Comparison of ENCODE assay signal across 8 mouse cellular contexts in the genomic region with DNA sequence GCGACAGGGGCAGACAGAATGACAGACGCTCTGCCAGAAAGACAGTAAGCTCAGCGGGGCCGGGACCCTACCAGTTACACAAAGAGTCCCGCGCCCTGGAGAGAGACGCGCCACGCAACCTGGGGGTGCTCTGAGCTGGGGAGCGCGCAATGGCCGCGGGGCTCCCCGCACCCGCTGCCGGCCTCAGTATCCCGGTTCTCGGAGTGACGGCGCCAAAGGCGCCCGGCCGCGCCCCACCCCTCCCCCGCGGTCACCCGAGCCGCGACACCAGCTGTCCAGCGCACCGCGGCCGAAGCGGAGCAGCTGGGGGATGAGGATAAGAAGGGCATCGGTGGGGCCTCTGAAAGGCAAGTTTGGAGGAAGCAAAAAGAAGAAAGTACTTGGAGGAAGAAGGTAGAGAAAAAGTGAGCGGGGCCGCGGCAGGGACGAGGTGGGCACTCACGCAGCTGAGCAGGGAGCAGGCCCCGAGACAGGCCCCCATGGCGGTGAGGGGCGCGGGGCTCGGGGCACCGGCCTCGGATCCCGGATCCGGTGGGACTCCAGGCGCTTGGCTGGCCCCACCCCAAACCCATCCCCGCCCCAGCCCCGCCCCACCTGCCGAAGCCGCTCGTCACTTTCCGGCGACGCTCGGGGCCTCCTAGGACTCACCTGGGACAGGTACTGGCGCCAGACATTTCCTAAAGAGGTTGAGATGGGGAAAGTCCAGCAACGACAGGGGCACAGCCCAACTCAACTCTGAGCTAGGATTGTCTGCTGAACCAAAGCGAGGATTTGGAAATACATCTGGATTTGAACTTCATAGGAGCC. TPM values are rescaled to one million over a fixed set of nuclear protein-coding genes. Genes with fewer than 3 reads are reported as not detected.
DNase-seq lines count a peak whose midpoint lies in the region; ATAC-seq and TF ChIP-seq lines count a peak whose summit lies in the region.

No protein-coding gene starts in this region.

- WGBS in forebrain, embryonic 11.5 days = under 1% methylated on average over 53 of the region's 62 CpGs
- under 1% methylated on average over 62 of the region's 62 CpGs for WGBS in kidney, embryonic 15.5 days

- H3K4me1 ChIP-seq in E14TG2a.4 (replicated peaks; ENCODE audit: low read depth, low read length) = peaks cover 17% of the 10 kb centered on the region
- peaks cover 3% of the 10 kb centered on the region; the same call in 1 of the 2 replicates for H3K4me1 ChIP-seq in forebrain, embryonic 11.5 days (replicated peaks; ENCODE audit: control insufficient read depth, insufficient read depth, low read length)
- peaks cover 27% of the 10 kb centered on the region for H3K4me1 ChIP-seq in kidney, embryonic 15.5 days

- no peaks in the 10 kb centered on the region for H3K36me3 ChIP-seq in E14TG2a.4 (ENCODE audit: insufficient read depth, low read length)
- H3K36me3 ChIP-seq in forebrain, embryonic 11.5 days (ENCODE audit: control insufficient read depth, insufficient read depth, low read length) = no peaks in the 10 kb centered on the region
- H3K36me3 ChIP-seq in kidney, embryonic 15.5 days = no peaks in the 10 kb centered on the region

- peak; percentile 40 for DNase-seq in brain, adult 2 months (ENCODE audit: low read depth, low spot score)
- DNase-seq in forebrain, embryonic 11.5 days (ENCODE audit: low spot score) = peak; percentile 80
- peak; percentile 16 for DNase-seq in lung, postnatal 25 days (ENCODE audit: low spot score)
- DNase-seq in urinary bladder, postnatal 25 days (ENCODE audit: low spot score) = peak; percentile 56
- no peak for DNase-seq in spleen, adult 18-20 months
- no peak for DNase-seq in ovary, postnatal 14 days (ENCODE audit: low spot score)

- H3K9ac ChIP-seq in forebrain, embryonic 11.5 days (ENCODE audit: low read length) = peak overlapping the region; percentile 98
- H3K9ac ChIP-seq in kidney, embryonic 15.5 days = peak overlapping the region; percentile 55

- peak overlapping the region; percentile 94 for H3K27ac ChIP-seq in forebrain, embryonic 11.5 days (ENCODE audit: low read depth, low read length)
- H3K27ac ChIP-seq in kidney, embryonic 15.5 days = peak overlapping the region; percentile 49

- peaks cover 88% of the 10 kb centered on the region for H3K27me3 ChIP-seq in E14TG2a.4 (ENCODE audit: insufficient read depth, low read length)
- H3K27me3 ChIP-seq in forebrain, embryonic 11.5 days (ENCODE audit: control insufficient read depth, insufficient read depth, low read length) = peaks cover 2% of the 10 kb centered on the region; the same call in 1 of the 2 replicates
- H3K27me3 ChIP-seq in kidney, embryonic 15.5 days = peaks cover 68% of the 10 kb centered on the region

- no peak for TF ChIP-seq CTCF in E14TG2a.4 (conservative IDR thresholded peaks at IDR 0.05; ENCODE audit: low read length)

- H3K9me3 ChIP-seq in E14TG2a.4 (ENCODE audit: low read length) = no peaks in the 10 kb centered on the region
- no peaks in the 10 kb centered on the region for H3K9me3 ChIP-seq in forebrain, embryonic 11.5 days (ENCODE audit: control insufficient read depth, low read length)
- H3K9me3 ChIP-seq in kidney, embryonic 15.5 days (replicated peaks) = no peaks in the 10 kb centered on the region

- peak; percentile 54 for ATAC-seq in forebrain, embryonic 11.5 days (replicated peaks; ENCODE audit: low FRiP score)
- ATAC-seq in kidney, embryonic 15.5 days (replicated peaks; ENCODE audit: low FRiP score) = peak; percentile 54

- peak overlapping the region; percentile 90 for H3K4me2 ChIP-seq in forebrain, embryonic 11.5 days (ENCODE audit: low read depth, low read length, severe bottlenecking)
- H3K4me2 ChIP-seq in kidney, embryonic 15.5 days = peak overlapping the region; percentile 98

- H3K4me3 ChIP-seq in E14TG2a.4 (replicated peaks; ENCODE audit: low read length) = peak overlapping the region; percentile 84
- peak overlapping the region; percentile 70 for H3K4me3 ChIP-seq in forebrain, embryonic 11.5 days (ENCODE audit: low read depth, low read length)
- H3K4me3 ChIP-seq in kidney, embryonic 15.5 days (replicated peaks) = peak overlapping the region; percentile 64

RNA-seq across cellular contexts. Expression of a gene that starts 3.8 kb away (rescaled TPM):
- polyA plus RNA-seq in forebrain, embryonic 11.5 days (2014; fragmentation: Nextera tagmentation; extraction: Ambion mirVana) = 83.4 and 86.8 TPM in 2 replicates
- 43.8 and 48.8 TPM in 2 replicates for polyA plus RNA-seq in kidney, embryonic 15.5 days (2015; fragmentation: Nextera tagmentation; extraction: Ambion mirVana)

RNA-seq across cellular contexts. Expression of a gene that starts 33.2 kb away (rescaled TPM):
- 10.7 and 10.9 TPM in 2 replicates for polyA plus RNA-seq in forebrain, embryonic 11.5 days (2014; fragmentation: Nextera tagmentation; extraction: Ambion mirVana)
- 70.7 and 81.3 TPM in 2 replicates for polyA plus RNA-seq in kidney, embryonic 15.5 days (2015; fragmentation: Nextera tagmentation; extraction: Ambion mirVana)

RNA-seq across cellular contexts. Expression of a gene that starts 33.3 kb away (rescaled TPM):
- polyA plus RNA-seq in forebrain, embryonic 11.5 days (2014; fragmentation: Nextera tagmentation; extraction: Ambion mirVana) = not detected in 2 replicates
- polyA plus RNA-seq in kidney, embryonic 15.5 days (2015; fragmentation: Nextera tagmentation; extraction: Ambion mirVana) = 0.36 and 0.57 TPM in 2 replicates

RNA-seq across cellular contexts. Expression of a gene that starts 53.0 kb away (rescaled TPM):
- polyA plus RNA-seq in forebrain, embryonic 11.5 days (2014; fragmentation: Nextera tagmentation; extraction: Ambion mirVana) = 0.39 TPM in 1 of 2 replicates, not detected in the other
- 0.26 and 0.39 TPM in 2 replicates for polyA plus RNA-seq in kidney, embryonic 15.5 days (2015; fragmentation: Nextera tagmentation; extraction: Ambion mirVana)

Comparison
In these comparisons a context has a peak if more than half of its experiments do, and no peak if none do; other contexts are left out.
1. DNase-seq: peak in brain, adult 2 months (single experiment), forebrain, embryonic 11.5 days (single experiment), lung, postnatal 25 days (single experiment) and urinary bladder, postnatal 25 days (single experiment); none in spleen, adult 18-20 months (0 of 2) and ovary, postnatal 14 days (single experiment).
2. Peak in every context shown above with its lines, with median percentiles within 50 percentile points of each other: H3K4me3 ChIP-seq.